Mouse (Mus musculus): ENCODE measurements at regions not wholly inside any gene's neighbourhood (a gene's known extent, or its start where the extent isn't known, plus 50 kb on each side); places are given as distances from the start of the nearest gene placed in this dataset.
"Not testable (repeated sequence)": the region's sequence is repeated elsewhere in the genome, so short reads cannot be mapped to it uniquely, and the experiment has no call there.

DNA sequence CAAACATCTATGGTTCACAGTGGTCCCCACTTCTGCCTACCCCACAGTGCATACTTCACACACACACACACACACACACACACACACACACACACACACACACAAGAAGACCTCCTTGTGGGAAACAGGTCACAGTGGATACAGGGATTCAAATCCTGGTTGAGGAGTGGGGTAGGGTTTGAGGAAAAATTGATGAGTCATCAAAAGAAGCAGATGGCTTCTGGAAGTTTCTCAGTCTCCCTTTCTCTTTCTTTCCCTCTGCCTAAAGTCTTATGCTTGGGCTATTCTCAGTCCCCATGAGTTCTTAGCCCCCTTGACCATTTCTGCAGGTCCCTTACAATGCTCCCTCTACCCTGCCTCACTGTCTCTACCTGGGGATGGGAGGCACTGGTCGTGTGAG lies 56.4 kb downstream of the Rassf10 start:
- no peak for DNase-seq (ENCODE audit: low spot score)

DNA sequence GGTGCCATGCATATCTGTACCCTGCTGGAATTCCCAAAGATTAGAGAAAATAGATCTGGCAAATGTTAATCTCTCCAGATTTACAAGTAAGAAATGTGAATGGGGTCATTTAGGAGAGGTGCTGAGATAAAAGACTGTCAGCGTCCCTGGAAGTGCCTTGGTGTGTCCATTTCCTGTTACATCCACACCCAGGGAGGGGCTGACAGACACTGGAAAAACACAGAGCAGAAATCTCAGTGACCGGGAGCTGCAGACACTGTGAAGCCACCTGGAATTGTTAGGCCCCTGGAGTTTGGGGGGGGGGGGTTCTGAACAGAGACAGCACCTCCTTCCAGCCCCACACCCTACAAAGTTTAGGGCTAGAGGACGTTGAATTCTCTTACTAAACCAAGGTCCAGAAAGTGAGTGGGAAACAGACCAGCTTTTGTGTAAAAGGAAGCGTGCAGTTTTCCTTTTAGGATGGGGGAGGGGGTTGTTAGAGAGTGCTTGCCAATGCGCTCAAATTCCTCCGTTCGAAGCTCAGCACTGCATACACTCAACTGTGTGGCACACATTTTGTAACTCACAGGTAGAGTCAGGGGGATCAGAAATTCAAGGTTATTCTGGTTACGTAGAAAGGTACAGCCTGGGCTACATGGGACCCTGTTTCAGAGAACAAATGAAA lies 63.5 kb downstream of the Rassf10 start:
- DNase-seq (ENCODE audit: low spot score): no peak

DNA sequence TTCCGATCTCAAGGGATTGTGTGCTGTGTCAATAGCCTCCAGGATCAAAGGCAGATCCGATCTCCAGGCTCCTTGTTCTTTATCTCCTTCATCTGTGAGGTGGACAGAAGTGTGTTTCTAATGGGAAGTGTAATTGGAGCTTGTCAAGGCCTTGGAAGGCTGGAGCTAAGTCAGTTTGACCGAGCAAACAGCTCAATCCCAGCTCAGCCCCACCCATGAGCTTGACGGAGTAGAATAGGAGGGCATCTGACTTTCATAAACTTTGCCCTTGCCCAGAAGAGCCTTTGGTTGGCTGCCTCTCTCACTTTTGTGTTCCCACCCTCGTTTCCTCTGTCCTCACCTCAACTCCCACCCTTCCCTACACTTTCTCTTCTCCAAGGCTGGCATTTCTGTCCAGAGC lies 67.7 kb downstream of the Rassf10 start:
- no peak for DNase-seq (ENCODE audit: low spot score)

DNA sequence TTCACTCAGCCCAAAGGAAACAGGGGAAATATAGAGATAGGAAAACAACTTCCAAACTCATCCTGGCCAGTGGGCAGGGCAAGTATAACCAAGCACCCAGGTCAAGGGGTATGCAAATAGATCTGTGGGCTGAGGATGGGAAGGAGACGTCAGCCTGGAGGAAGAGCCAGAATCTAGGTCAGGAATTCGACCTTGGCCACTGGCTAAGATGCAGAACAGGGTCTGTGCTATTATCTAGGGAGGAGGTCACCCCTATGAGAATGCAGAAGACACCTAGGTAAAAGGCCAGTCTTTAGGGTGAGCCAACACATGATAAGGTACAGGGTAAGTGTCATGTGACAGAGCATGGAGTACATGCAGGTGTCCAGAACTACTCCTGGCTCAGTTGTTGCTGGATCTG lies 68.8 kb downstream of the Rassf10 start:
- DNase-seq (ENCODE audit: low spot score): no peak

DNA sequence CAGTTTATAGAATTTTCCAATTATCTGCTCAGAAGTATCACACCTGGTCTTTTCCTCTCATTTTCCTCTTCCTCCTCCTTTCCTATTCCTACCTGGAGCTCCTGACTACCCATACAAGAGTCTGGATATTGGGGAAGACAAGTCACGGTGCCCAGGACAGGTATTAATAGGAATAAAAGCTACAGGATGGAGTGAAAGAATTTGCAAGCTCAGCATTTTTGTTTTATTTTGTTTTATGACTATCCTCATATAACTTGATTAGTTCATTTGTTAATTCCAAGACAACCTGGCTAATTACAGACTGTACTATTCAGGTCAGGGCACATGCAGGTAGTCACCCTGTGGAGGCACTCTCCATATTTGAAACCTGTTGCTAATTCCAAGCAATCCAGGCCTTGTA lies 72.0 kb downstream of the Rassf10 start:
- no peak for DNase-seq (ENCODE audit: low spot score)

DNA sequence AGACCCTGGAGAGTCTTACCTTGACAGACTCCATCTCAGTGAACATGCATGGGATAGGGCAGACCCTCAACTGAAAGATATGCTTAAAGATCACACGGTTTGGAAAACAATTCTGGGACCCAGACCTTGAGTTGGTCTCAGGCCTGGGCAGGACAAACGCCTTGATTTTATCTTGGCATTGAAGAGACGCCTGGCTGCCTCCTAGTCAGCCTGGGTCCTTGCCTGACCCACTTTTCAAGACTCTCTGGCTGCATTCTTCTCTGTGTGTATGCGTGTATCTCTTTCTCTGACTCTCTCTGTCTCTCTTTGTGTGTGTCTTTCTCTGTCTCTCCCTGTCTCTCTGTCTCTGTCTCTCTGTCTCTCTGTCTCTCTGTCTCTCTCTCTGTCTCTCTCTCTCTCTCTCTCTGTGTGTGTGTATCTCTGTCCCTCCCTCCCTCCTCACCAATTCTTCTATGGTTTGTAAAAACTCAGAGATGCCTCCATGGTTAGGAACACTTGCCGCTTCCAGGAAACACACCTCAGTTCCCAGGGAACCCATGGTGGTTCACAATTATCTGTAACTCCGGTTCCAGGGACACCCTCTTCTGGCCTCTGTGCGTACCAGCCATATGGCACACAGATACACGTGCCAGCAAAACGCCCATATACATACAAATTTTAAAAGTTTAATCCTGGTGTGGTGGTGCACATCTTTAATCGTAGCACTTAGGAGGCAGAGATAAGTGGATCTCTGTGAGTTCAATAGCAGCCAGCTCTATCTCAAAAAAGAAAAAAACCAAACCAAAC lies 72.7 kb downstream of the Rassf10 start:
- DNase-seq (ENCODE audit: low spot score): no peak

DNA sequence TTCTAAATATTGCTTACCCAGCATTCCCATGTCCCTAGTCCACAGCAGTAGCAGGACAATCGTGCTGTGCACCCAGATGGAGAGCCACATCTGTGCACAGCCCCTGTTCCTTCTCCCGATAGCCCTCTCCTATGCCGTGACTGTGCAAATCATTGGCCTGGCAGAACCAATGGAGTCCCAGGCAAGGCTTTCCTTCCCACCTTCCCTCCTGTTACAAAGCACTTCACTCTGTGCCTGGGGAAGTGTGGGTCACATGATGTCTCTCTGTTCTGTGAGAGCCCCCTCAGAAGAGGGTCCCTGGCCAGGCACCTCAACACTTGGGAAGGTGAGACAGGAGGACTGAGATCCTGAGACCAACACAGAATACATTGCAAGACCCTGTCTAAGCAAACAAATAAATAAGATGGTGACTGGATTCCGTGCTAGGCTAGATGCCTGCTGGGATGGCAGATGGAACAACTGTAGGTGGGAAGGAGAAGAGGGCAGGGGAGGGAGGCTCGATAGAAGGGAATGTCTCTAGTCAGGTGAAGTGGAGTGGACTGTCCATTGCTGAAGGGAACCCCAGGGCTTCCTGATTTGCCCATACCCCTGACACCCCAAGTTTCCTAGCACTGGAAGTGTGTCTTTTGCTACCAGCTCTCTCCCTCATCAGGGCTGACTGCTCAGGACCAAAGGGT lies 73.5 kb downstream of the Rassf10 start:
- DNase-seq (ENCODE audit: low spot score): no peak

DNA sequence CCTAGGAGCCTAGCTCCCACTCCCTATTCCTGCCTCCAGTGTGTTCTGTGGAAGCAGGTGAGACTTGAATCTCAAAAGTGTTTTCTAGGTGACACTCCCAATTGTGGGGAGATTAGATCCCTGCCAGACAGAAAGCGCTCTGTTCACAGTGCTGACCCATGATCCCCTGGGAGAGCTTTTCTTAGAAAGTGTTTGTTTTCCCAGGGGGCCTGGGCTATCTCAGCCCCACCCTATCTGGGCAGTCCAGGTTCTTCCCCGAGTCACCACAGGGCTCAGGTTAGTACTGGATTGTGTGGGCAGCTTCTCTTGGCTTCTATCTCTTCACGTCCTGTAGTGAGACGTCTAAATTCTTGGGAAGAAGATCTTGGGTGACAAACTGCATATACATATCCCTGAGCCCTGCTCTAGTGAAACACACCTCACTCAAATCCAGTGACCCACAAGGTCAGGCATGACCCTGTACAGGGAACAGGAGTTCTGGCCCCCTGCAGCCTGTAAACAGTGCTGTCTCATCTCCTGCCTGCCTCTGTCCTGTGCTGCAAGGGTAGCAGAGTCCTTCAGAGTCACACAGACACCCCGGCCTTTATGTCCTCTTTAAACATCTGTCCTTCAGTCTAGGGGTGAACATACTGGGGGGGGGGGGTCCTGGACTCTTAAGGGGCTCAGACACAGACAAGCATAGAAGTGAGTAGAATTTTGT lies 76.4 kb downstream of the Rassf10 start:
- DNase-seq (ENCODE audit: low spot score): no peak

DNA sequence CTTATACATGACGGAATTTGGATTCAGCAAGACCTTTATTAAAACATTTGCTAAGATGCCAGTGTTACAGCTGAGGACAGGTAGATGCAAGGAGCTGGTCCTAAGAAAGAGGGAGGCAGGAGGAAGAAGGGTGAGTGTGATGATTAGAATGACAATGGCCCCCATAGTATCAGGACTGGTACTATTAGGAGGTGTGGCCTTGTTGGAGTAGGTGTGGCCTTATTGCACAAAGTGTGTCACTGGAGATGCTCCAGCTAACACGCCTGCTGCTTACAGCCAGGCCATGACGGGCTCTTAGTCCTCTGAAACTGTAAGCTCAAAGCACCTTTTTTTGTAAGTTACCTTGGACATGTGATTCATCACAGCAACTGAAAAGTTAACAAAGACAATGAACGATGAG lies 82.0 kb downstream of the Rassf10 start:
- DNase-seq (ENCODE audit: low spot score): no peak

DNA sequence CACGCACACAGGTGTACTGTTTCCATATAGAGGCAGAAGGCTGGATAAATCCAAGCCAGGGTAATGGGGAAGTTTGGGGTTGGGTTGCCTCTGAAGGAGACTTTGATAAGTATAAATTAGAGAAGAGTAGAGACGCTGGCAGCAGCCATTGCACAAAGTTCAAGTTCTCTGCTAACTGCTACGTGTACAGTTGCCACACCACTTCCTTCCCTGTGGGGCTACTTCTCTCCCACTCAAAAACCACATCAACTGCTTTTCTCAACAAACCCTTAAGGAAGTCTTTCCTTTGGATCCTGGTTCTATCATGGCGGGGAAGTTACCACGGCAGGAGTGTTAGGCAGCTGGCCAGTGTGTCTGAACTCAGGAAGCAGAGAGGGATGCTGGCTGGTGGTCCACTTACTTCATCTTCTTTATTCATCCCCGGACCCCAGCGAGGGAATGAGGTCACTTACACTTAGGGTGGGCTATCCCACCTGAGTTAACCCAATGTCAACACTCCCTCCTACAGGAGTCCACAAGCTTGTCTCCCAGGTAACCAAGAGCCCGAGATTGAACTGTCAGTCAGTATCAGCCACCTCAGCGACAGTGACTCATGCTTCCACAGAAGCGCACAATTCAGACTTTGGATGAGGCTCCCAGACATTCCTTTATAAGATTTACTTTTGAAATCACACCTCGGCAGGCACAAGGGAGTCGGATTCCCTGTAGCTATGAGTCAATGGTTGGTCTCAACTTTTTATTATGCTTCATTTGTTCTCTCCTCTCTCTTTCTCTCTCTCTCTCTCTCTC lies 84.3 kb downstream of the Rassf10 start:
- no peak for DNase-seq (ENCODE audit: low spot score)

DNA sequence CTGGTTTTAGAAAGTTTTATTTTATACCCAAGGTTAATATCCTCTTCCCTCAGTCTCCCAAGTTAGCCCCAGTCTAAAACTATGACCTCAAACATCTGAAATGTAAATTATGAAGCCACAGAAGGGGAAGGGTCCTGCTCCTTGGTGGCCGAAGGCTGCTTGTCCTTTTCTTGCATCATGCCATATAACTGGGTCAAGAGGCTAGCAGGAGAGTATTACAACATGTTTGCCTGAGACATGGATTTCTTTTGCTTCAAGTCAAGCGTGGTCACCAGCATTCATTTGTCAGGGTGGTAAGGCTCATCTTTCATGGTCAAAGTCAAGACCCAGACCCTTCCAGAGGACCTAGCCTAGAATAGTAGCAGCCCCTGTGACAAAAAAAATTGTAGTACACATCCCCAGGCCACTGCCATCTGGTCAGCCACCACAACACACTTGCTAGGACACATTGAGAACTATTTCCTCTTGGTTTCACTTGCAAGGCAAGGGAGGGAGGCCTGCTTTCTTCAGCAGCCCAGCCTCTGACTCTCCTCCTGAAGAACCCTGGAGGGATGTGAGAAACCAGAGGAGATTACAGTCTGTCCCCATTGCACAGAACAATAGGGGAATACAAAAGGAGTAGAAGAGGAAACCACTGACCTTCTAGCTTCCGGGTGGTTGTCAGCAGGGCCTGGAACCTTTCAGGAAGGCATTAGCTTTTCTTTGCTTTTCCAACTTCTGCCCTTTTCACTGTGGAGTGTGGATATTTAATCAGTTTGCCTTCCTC lies 85.3 kb downstream of the Rassf10 start:
- no peak for DNase-seq (ENCODE audit: low spot score)

DNA sequence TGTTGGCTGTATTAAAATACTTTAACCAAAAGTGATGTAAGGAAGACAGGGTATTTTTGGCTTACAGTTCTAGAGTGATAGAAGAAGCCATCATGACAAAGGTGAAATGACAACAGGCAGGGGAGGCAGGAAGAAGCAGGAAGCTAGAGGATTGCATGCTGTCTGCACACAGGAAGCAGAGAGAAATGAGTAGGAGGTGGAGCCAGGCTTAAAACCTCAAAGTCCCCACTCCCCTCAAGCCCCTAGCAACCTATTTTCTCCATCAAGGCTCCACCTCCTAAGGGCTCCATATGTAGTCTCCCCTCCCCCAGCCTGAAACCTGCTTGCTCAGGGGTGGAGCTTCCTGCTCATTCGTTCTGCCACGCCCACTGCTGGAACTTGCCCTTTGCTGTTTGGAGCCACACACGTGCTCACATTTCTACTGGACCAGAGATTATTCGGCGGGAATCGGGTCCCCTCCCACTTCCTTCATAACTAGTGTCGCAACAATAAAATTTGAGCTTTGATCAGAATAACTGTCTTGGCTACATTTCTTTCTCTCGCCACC lies 91.9 kb downstream of the Rassf10 start:
- not testable (repeated sequence) for DNase-seq (ENCODE audit: low spot score)

DNA sequence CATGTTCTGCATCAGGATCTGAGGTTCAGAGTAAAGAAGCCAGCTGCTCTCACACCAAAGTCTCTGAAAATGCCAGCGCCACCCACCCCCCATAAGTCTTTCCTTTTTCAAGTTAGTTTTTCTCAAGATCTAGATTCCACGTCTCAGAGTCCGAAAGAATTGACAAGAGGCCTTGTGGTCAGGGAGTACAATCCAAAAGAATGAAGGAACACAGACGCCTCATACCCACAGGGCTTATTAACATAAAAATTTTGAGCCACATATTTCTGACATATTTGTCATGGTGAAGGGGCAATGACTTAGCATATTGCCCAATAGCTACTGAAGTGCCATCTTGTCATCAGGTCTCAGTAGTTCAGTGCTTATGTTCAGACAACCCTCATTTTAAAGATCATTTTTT lies 92.6 kb downstream of the Rassf10 start:
- DNase-seq (ENCODE audit: low spot score): no peak

DNA sequence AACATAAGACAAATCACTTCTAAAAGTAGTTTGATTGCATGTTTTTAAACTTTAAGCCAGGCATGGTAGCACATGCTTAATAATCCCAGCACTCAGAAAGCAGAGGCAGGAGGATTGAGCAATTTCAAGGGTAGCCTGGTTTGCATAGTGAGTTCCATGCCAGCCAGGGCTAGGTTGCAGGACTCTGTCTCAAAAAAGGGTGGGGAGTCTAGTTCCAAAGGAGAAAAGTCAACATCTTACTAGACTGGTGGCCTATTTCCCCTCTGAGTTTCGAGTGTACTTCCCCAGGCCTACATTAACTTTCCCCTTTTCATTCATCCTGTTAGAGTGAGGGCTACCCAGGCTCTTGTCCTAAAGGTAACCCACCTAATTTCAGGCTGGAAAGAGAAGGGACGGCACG lies 93.8 kb downstream of the Rassf10 start:
- no peak for DNase-seq (ENCODE audit: low spot score)

DNA sequence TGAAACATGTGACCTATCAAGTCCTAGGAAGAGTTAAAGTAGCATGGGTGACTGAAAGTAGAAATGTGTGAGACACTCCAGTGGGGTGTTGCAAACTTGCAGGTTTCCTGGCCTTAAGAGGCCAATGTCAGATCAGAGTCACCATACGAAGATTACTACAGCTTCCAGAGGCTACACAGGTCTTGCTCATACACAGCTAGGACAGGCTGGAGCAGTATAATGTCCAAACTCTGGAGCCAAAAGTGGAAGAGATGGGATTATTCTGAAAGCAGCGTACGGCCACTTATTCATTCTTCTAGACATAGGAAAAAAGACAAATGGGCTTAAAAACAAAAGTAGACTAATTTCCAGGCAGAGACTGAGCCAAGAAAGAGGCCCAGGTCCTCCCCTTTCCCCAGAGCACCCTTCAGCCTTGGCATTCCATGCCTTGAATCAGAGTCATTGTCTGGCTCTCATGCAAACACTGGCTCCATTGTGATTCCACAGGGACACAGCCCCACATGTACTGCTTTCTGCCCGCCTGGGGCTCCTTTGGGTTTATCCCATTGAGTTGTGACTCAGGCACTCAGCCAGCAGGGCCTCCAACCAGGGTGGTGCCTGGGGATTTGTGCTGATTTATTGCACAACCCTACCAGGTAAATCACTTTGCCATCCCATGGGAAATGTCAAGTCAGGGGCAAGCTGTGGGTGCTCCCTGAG lies 94.5 kb downstream of the Rassf10 start:
- DNase-seq (ENCODE audit: low spot score): no peak

DNA sequence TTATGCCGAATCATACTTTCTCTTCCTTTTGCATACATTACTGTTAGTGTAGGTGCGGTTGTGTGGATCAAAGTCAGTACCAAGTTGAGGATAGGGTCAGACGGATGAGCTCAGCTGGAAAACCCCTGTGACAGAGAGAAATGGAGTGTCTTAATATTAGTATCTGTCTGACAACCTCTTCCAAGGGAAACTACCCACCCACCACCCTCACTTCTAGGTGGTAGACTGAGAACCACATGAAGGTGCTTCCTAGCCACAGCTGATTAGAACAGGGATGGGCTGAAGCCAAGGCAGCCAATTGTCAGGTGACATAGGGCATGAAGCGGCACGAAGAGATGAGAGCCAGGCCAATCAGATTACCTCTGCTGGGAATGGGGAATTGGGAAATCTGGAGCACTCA lies 95.7 kb downstream of the Rassf10 start:
- no peak for DNase-seq (ENCODE audit: low spot score)

DNA sequence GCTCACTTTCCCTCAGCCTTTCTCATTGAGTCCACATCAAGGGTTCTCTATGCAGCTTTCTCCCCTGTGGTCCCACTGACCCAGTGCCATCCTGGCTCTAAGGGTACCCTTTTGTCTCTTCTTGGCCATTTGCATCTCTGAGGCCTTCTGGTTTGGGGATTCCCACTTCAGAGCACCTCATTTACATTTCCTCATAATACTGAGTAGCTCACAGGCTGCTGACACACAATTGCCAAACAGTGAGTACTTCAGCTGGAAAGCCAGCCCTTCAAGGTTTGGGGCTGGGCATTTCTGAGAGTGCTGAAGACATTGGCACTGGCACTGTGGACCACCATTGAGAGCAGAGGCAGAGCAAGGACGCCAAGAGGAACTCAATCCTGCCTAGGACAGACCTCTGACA lies 99.2 kb downstream of the Rassf10 start:
- DNase-seq (ENCODE audit: low spot score): no peak

DNA sequence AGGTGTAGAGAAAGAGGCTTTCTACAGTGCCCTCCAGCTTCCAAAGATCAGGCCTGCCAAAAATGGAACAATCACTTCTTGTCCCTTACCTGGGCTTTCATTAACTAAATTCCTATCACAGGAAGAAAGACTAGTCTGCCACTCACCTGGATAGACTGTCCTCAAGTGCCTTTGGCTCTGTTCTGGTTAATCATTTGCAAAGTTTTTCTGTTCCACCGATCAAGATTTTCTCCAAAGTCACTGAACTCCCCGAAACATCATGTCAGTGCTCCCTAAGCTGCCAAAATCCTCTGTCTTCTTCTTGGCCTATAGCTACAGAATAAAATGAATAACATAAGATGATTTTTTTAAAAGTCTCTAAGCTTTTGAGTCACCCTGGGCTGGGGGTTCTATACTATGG lies 102.7 kb downstream of the Rassf10 start:
- no peak for DNase-seq (ENCODE audit: low spot score)

DNA sequence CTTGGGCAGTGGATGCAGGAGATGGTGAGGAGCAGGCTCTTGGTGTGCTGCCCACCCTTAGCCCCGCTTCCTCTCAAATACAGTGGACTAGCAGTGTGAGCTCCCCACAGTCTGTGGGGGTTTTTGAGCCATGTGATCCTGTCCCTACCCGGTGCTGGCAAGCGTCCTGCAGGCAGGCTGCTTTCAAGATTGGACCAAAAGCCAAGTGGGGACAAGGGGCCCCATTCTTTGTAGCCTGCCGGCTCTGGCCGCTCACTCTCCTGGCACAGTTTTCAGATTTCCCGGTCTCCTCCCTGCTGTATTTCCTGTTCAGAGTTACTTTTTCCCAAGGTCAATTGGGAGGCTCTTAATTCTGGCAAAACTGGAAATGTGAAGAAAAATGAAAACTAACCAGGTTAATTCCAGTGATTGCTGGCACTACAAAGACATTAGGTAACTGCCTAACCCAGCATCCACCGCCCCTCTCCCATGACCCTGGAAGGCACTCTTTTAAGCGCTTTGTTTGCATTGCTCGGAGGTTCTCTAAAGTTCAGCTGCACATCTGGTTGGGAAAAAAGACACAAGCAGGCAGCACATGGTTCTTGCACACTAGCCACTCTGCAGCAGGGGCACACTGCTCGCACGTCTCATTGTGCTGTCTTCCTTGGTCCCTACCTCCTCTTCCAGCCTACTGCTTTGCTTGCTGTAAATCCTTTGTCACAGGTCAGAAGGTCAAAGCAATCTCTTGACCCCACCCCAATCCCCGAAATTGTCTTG lies 105.6 kb downstream of the Rassf10 start:
- DNase-seq (ENCODE audit: low spot score): no peak

DNA sequence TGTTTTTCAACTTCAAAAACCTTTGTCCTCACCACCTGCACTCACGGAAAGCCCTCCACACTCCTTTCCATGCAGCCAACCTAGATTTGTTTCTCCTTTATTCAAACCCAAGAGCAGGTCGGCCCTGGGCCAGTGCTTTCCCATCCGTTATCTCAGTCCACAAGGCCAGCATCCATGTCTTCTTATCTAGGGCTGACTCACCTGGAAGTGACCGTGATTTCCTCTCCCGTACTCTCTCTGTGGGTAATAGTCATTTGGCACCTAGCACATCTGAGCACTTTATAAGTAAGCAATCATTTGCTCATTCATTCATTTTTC lies 106.2 kb downstream of the Rassf10 start:
- DNase-seq (ENCODE audit: low spot score): no peak

All from T-cell, adult 2 months (primary cell).